Mouse (Mus musculus): ENCODE measurements around the gene Sdf2l1.
"Not testable (repeated sequence)": the region's sequence is repeated elsewhere in the genome, so short reads cannot be mapped to it uniquely, and the experiment has no call there.

The Sdf2l1 gene

GRCm38 (mm10) chr16:17132089-17132905 lies at the start of gene Sdf2l1:
TSS of gene Sdf2l1 (minus strand) at chr16:17132383.
- DNase-seq (ENCODE audit: low spot score): peak; percentile 98

DNA sequence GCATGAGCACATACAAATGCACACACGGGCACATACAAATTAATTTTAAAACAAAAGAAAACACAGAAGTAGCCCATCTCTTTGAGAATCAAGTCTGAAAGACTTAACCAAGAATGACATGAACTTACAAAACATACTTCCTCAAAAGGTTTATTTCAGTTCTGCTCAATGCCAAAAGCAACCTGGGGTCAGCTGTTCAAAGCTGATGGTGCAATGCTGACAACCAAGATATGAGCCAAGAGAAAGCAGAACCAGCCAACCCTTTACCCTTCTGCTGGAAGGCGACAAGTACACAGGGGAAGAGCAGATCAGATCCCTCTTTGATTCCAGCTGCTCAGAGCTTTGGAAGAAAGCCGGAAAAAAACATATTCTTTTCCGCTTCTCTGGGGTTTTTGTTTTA lies 49.2 kb upstream of the Sdf2l1 start:
- DNase-seq (ENCODE audit: low spot score): no peak

- no peak for DNase-seq (ENCODE audit: low spot score)
Measured at GRCm38 (mm10) chr16:17179706-17180105, 47.5 kb upstream of the Sdf2l1 start.

- no peak for DNase-seq (ENCODE audit: low spot score)
Measured at GRCm38 (mm10) chr16:17177623-17178170, 45.5 kb upstream of the Sdf2l1 start.

DNA sequence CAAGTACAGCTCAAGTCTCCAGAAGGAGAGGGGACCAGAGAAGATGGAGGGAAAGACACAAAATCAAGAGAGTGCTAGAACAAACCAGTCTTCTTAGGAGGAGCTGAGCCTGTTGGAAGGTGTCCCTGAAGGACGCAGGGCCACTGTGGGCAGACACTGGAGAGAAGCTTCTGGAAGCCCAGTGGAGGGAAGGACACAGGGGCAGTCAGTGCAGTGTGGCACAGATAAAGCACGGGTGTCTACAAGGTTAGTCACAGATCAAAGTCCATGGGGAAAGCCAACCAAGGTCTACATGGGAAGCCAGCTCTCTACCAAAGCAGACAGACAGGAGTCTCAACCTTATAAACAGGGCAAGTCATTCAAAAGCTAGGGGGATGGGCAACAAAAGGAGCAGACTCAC lies 43.6 kb upstream of the Sdf2l1 start:
- no peak for DNase-seq (ENCODE audit: low spot score)

- no peak for DNase-seq (ENCODE audit: low spot score)
Measured at GRCm38 (mm10) chr16:17168049-17168448, 35.9 kb upstream of the Sdf2l1 start.

DNA sequence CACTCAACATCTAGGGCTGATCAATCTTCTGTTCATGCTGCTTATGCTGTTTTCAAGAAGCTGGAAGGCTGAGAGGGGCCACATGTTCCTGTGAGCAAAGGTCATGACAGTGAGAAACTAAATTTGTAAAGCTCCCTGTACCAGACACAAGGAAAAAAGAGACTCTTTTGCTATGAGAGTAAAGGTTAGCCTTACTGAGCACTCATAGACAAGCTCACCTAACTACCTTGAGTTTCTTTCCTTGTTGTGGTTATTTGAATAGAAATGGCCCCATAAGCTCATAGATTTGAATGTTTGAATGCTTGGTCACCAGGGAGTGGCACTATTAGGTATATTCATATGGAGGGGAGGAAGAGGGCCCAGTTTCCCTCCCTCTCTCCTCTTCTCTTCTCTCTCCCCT lies 35.0 kb upstream of the Sdf2l1 start:
- DNase-seq (ENCODE audit: low spot score): no peak

- DNase-seq (ENCODE audit: low spot score): not testable (repeated sequence)
Measured at GRCm38 (mm10) chr16:17165478-17165877, 33.3 kb upstream of the Sdf2l1 start.

DNA sequence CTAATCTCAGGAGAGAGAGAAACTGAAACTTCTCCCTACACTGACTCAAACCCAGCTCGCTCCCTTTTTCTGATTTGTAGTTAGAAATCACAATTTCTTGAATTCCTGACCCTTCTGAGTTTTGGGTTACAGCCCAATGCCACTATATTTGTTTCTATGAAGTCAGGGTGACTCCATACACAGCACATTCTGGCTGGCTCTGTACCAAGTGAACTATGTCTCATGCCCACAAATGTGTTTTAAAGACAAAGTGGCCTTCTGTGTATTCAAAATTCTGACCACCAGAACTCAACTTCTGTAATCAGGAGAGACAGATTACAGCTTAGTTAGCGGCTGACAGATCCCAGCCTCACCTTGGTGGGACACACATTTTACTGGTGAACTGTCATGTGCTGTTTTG lies 22.2 kb upstream of the Sdf2l1 start:
- no peak for DNase-seq (ENCODE audit: low spot score)

DNA sequence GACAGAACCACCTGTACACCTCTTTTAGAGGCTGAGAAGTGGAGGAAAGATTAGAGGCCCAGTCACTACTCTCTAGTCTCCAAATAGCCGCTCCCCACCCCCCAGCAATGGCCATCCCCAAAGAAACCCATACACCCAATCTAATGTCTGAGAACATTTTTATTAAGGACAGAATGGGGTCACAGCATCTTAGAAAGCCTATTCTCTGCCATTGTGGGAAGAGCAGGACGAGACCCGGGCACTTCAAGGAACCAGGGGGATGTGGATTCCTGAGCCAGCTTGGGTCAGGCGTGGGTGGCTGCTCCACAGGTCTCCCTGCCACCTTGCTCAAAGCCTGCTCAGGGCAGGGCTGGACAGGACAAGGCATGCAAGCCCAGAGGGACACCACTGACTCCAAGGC lies 19.7 kb upstream of the Sdf2l1 start:
- no peak for DNase-seq (ENCODE audit: low spot score)

DNA sequence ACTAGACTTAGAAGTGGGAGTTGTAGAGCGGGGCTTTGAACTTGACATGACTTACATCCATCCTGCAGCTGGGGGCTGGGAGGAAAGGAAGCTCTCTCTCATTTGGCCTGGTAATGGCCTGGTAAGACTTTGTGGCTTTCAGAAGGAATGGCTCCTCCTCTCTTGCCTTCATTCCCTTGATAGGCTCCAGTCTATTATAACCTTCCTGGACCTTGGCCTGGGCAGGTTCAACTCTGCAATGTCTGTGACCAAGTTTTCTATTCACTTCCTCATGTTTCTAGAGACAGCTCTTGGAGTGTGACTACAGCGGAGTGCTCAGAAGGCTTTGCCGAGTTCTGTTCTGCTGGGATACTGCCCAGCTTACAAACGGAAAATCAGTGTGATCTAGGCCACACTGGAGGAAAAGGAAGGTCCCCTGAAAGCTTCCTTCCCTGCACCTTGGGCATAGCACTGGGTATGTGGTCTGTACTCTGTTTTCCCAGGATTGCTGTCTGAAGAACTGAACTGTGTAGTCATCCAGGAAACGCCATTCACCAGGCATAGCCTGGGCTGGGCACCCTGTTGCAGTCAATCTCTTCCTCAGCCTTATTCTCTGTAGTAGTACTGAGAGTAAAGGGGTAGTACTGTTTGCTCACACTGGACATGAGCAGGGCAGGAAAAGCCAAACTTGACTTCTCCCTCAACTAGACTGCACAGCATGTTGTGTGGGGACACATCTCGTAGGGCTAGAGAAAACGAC lies 18.5 kb upstream of the Sdf2l1 start:
- DNase-seq (ENCODE audit: low spot score): no peak

DNA sequence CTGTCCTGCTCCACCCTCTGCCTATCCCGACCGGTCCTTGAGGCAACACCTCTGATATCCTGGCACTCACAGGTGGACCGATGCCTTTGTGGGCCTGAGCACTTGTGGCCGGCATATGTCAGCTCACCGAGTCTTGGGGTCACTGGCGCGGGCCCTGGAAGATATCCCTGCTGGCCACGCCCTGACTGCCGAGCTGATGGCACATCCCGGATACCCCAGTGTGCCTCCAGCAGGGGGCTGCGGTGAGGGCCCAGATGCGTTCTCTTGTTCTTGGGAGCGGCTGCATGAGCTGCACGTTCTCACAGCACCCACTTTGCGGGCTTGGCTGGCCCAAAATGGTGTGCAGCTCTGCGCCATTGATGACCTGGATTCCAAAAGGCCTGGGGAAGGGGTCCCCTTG lies 15.9 kb upstream of the Sdf2l1 start:
- DNase-seq (ENCODE audit: low spot score): peak; percentile 28

- peak; percentile 23 for DNase-seq (ENCODE audit: low spot score)
Measured at GRCm38 (mm10) chr16:17147391-17147929, 15.3 kb upstream of the Sdf2l1 start.

GRCm38 (mm10) chr16:17146772-17147235 lies 14.6 kb upstream of the Sdf2l1 start, which contains the start of gene Ccdc116:
TSS of gene Ccdc116 (minus strand) at chr16:17147229.
- DNase-seq (ENCODE audit: low spot score): peak; percentile 80

DNA sequence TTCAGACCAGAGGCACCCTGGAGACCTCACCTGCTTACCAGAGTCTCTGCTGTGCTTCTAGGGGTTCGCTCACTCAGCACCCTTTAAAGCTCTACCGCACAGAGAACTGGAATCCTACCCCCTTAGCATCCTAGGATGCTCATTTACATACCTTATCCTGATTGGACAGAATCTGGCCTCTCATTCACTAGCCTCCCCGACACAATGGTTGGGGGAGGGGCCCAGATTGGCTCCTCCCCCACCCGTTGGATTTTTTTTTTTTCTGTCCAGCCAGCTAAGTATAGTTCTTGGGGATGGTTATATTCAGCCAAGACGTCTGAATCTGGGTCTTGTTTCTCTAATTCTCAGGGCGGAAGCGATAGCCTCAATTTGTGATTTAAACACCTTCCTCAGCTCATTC lies 12.2 kb upstream of the Sdf2l1 start, which contains the start of gene Ydjc:
Ydjc (plus strand) TSS at position 283 of the 400 bp plus-strand sequence.
- DNase-seq (ENCODE audit: low spot score): peak; percentile 34

DNA sequence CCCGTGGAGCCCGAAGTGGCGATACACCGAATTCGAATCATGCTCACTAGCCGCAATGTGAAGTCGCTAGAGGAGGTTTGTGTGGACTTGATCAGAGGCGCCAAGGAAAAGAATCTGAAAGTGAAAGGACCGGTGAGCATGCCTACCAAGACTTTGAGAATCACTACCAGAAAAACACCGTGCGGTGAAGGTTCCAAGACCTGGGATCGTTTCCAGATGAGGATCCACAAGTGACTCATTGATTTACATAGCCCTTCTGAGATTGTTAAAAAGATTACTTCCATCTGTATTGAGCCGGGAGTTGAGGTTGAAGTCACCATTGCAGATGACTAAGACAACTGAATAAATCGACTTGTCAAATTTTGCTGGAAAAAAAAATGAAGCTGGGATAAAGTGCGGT lies 5.2 kb upstream of the Sdf2l1 start:
- DNase-seq (ENCODE audit: low spot score): no peak

DNA sequence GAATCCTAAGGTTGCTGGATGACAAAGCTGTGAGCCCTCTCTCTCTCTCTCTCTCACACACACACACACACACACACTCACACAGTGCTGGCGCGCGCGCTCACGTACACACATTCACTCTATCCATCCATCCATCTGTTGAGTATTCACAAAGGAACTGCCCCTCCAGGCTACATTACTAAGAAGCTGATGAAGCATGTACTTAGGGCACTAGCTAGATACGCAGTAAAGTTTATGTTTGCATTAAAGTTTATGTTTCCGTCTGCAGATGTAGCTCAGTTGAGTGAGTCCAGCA lies 670 bp upstream of the Sdf2l1 start:
- DNase-seq (ENCODE audit: low spot score): no peak

DNA sequence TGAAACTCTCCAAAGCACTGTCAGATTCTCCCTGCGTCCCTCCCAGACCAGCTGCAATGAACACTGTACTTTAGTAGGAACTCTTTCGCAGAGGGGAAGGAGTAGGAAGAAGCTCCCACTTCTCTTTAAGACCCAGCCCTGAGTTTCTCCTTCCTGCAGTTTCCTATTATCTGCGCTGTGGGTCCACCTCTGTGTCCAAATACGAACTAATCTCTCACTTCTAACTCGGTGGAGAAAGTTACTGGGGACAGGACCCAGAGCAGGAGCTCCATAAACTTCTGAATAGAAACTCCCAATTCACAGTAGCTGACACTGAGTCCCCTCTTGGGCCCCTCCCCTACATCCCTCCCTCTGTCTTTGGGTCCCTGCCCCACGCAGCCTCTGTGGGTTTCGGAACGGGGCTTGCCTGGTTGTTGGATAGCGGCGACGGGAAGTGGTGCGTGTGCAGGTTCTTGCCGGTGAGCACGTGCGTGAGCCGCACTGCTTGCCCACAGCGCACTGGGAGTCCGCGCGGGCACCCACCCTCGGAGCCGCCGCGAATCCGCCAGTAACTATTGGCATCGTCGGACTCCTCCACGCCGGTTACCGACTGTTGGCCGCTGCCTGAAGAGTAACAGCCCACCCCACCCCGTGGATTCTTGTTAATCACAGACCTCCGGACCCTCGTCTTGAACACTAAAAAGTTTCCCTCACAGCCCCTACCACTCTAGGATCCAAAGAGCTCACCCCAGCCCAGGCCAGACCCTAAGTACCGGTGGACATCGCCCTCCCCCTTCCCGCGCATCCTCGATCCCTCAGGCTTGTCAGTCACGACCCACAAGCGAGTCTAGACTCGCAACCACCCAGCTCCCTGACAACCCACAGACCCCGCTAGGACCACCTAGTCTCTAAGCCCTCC lies 743 bp downstream of the Sdf2l1 start:
- peak; percentile 22 for DNase-seq (ENCODE audit: low spot score)

GRCm38 (mm10) chr16:17127292-17127691 lies 4.9 kb downstream of the Sdf2l1 start:
- peak; percentile 45 for DNase-seq (ENCODE audit: low spot score)

DNA sequence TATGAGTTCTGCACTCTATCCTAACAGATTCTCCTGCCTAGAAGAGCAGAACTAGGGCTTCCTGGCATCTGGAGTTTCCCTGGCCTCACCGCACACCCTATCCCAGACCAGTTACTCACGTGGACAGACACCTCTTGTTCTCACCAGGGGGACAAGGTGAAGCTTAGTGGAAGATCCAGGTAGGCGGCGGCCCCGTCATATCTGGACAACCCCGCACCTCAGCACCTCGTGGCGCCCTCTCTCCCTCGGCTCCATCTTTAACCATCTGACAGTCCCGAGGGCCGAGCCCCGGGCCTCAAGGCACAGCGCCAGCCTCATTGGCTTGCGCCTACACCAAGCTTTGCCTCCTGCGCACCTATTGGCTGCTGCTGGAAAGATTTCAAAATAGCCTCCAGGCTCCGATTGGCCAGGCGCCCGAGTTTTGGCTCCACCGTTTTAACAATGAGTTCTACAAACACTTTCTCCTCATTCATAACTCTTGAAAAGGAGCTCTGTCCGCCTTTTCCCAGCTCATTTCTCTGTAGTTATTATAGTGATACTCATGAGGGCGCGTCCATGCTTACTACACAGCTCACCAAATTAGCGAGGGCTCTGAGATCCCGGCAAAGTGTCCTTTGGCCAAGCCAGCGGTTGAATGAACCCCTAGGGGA lies 7.2 kb downstream of the Sdf2l1 start, which contains the start of gene 2610318N02Rik:
2610318N02Rik (minus strand) TSS at position 297 of the 650 bp plus-strand sequence.
- peak; percentile 87 for DNase-seq (ENCODE audit: low spot score)
